Mouse (Mus musculus) inflammation-experienced regulatory T-cells, adult 16 weeks (primary cell): ENCODE measurements around the gene Ccl27b. TPM values are rescaled to one million over a fixed set of nuclear protein-coding genes. Genes with fewer than 3 reads are reported as not detected.

Experiments used
- polyA plus RNA-seq: library from polyadenylated mRNA; unstranded; fragments of 100-300 nt; shearing (Covaris generic); gene quantifications from one replicate; pipeline ENCODE4 v1.2.1, GENCODE M21; 2017

Ccl27b gene
- polyA plus RNA-seq = not detected

DNA sequence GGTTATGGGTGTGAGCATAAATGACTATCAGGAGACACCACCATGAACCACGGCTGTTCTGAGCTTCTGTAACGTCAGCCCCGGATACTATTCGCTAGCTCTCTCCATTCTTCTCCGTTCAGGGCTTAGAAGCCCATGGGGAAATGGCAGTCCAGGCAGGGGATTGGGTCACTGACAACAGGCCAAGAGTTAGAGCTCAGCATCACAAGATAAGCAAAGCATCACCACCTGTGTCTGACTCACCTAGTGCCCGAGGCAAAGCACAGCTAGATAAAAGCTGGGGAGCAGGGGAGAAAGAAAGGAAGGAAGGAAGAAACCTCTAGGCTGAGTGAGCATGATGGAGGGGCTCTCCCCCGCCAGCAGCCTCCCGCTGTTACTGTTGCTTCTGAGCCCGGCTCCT, at the start of gene Ccl27b:
TSS of gene Ccl27b (plus strand) at position 301 of the 400 bp plus-strand sequence.

GRCm38 (mm10) chr4:42611895-42612294, 43.2 kb upstream of the Ccl27b start, which contains the start of gene Gm10591:
TSS of gene Gm10591 (plus strand) at chr4:42612195.

GRCm38 (mm10) chr4:42629419-42629818, 25.6 kb upstream of the Ccl27b start, which contains the start of gene Gm2564:
TSS of gene Gm2564 (plus strand) at chr4:42629719.

GRCm38 (mm10) chr4:42661793-42662192, 6.7 kb downstream of the Ccl27b start, which contains the start of gene Il11ra2:
TSS of gene Il11ra2 (minus strand) at chr4:42661893.

Other genes starting within 250 kb of the Ccl27b start
- not detected for gene Gm21586, start 215.9 kb upstream of the Ccl27b start, polyA plus RNA-seq
- gene Gm2163, start 188.5 kb upstream of the Ccl27b start, polyA plus RNA-seq = not detected
- gene Fam205a2, start 127.1 kb upstream of the Ccl27b start, polyA plus RNA-seq = not detected
- gene Gm10591, start 43.1 kb upstream of the Ccl27b start, polyA plus RNA-seq = not detected
- not detected for gene Gm2564, start 25.5 kb upstream of the Ccl27b start, polyA plus RNA-seq
- gene Il11ra2, start 6.6 kb downstream of the Ccl27b start, polyA plus RNA-seq = not detected
- not detected for gene 4930578G10Rik, start 80.3 kb downstream of the Ccl27b start, polyA plus RNA-seq
- not detected for gene Ccl19, start 101.3 kb downstream of the Ccl27b start, polyA plus RNA-seq
- gene Ccl21a, start 118.7 kb downstream of the Ccl27b start, polyA plus RNA-seq = not detected
- gene Fam205a1, start 198.6 kb downstream of the Ccl27b start, polyA plus RNA-seq = not detected
- not detected for gene Gm12394, start 201.5 kb downstream of the Ccl27b start, polyA plus RNA-seq
- not detected for gene Fam205c, start 219.0 kb downstream of the Ccl27b start, polyA plus RNA-seq